Comparison of ENCODE assay signal across 8 mouse cellular contexts in the genomic region with DNA sequence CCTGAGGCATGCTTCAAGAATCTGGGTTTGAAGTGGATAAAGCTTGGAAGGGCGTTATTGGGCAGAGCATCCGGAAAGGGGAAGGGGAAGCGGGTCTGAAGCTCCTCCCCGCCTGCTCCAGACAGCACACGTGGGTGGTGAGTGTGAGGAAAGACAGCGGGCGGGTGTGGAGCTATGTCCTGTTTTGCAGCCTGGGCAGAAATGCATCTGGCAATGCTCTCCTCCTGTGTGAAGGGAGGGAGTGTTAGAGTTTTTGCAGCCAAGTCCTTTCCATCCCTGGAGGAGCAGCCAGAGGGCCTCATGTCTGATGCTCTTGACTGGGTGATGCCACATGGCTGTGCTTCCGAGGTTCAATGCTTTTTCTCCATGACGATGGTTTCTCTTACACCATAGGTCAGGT.
DNase-seq lines count a peak whose midpoint lies in the region; ATAC-seq lines count a peak whose summit lies in the region.

No protein-coding gene starts in this region.

- H3K9me3 ChIP-seq in liver, embryonic 12.5 days (replicated peaks) = no peaks in the 10 kb centered on the region
- H3K9me3 ChIP-seq in intestine, embryonic 14.5 days (ENCODE audit: control insufficient read depth, low read length) = no peaks in the 10 kb centered on the region
- no peaks in the 10 kb centered on the region for H3K9me3 ChIP-seq in midbrain, embryonic 14.5 days (ENCODE audit: control insufficient read depth, low read length)
- no peaks in the 10 kb centered on the region for H3K9me3 ChIP-seq in hindbrain, embryonic 12.5 days (replicated peaks)

- no peaks in the 10 kb centered on the region for H3K27me3 ChIP-seq in liver, embryonic 12.5 days (replicated peaks)
- H3K27me3 ChIP-seq in intestine, embryonic 14.5 days (replicated peaks; ENCODE audit: control insufficient read depth, insufficient read depth, low read length) = no peaks in the 10 kb centered on the region
- no peaks in the 10 kb centered on the region for H3K27me3 ChIP-seq in midbrain, embryonic 14.5 days (ENCODE audit: control insufficient read depth, insufficient read depth, low read length)
- H3K27me3 ChIP-seq in hindbrain, embryonic 12.5 days = no peaks in the 10 kb centered on the region

- H3K4me2 ChIP-seq in liver, embryonic 12.5 days = no peak overlapping the region
- no peak overlapping the region for H3K4me2 ChIP-seq in intestine, embryonic 14.5 days (ENCODE audit: low read length)
- no peak overlapping the region for H3K4me2 ChIP-seq in midbrain, embryonic 14.5 days (ENCODE audit: low read length)
- H3K4me2 ChIP-seq in hindbrain, embryonic 12.5 days (replicated peaks) = no peak overlapping the region

- no peak overlapping the region for H3K27ac ChIP-seq in liver, embryonic 12.5 days
- no peak overlapping the region for H3K27ac ChIP-seq in intestine, embryonic 14.5 days (ENCODE audit: low read depth)
- H3K27ac ChIP-seq in macrophage = peak overlapping the region; percentile 39
- H3K27ac ChIP-seq in midbrain, embryonic 14.5 days (replicated peaks; ENCODE audit: low read depth, low read length) = no peak overlapping the region
- H3K27ac ChIP-seq in hindbrain, embryonic 12.5 days = no peak overlapping the region

- no peaks in the 10 kb centered on the region for H3K4me1 ChIP-seq in liver, embryonic 12.5 days
- no peaks in the 10 kb centered on the region for H3K4me1 ChIP-seq in intestine, embryonic 14.5 days (replicated peaks; ENCODE audit: control insufficient read depth, insufficient read depth, low read length)
- H3K4me1 ChIP-seq in midbrain, embryonic 14.5 days (ENCODE audit: control insufficient read depth, insufficient read depth, low read length) = no peaks in the 10 kb centered on the region
- H3K4me1 ChIP-seq in hindbrain, embryonic 12.5 days = no peaks in the 10 kb centered on the region

- H3K9ac ChIP-seq in liver, embryonic 12.5 days = no peak overlapping the region
- no peak overlapping the region for H3K9ac ChIP-seq in intestine, embryonic 14.5 days (ENCODE audit: low read length)
- H3K9ac ChIP-seq in midbrain, embryonic 14.5 days (replicated peaks; ENCODE audit: low read length) = no peak overlapping the region
- H3K9ac ChIP-seq in hindbrain, embryonic 12.5 days = no peak overlapping the region

- H3K36me3 ChIP-seq in liver, embryonic 12.5 days = no peaks in the 10 kb centered on the region
- no peaks in the 10 kb centered on the region for H3K36me3 ChIP-seq in intestine, embryonic 14.5 days (ENCODE audit: control insufficient read depth, insufficient read depth, low read length)
- H3K36me3 ChIP-seq in macrophage (ENCODE audit: inconsistent target) = no peaks in the 10 kb centered on the region
- H3K36me3 ChIP-seq in midbrain, embryonic 14.5 days (ENCODE audit: control insufficient read depth, insufficient read depth, low read length) = no peaks in the 10 kb centered on the region
- no peaks in the 10 kb centered on the region for H3K36me3 ChIP-seq in hindbrain, embryonic 12.5 days

- no peak for ATAC-seq in liver, embryonic 12.5 days
- no peak; the same call in 1 of the 2 replicates for ATAC-seq in intestine, embryonic 14.5 days (replicated peaks; ENCODE audit: low FRiP score, low TSS enrichment, low read depth)
- no peak for ATAC-seq in midbrain, embryonic 14.5 days (ENCODE audit: low FRiP score, low TSS enrichment)
- no peak for ATAC-seq in hindbrain, embryonic 12.5 days (ENCODE audit: low FRiP score)

- no peaks in the 10 kb centered on the region for H3K79me2 ChIP-seq in macrophage (ENCODE audit: inconsistent target)

- 42% methylated on average over 9 of the region's 9 CpGs for WGBS in liver, embryonic 12.5 days (ENCODE audit: insufficient replicate concordance)
- 43% methylated on average over 9 of the region's 9 CpGs for WGBS in intestine, embryonic 14.5 days
- 19% methylated on average over 9 of the region's 9 CpGs for WGBS in macrophage (ENCODE audit: missing documents)
- WGBS in midbrain, embryonic 14.5 days = 82% methylated on average over 9 of the region's 9 CpGs
- 74% methylated on average over 9 of the region's 9 CpGs for WGBS in hindbrain, embryonic 12.5 days

- H3K4me3 ChIP-seq in liver, embryonic 12.5 days = no peak overlapping the region
- H3K4me3 ChIP-seq in intestine, embryonic 14.5 days (ENCODE audit: low read depth, low read length) = no peak overlapping the region
- H3K4me3 ChIP-seq in macrophage (ENCODE audit: inconsistent target) = no peak overlapping the region
- no peak overlapping the region for H3K4me3 ChIP-seq in midbrain, embryonic 14.5 days (replicated peaks; ENCODE audit: low read depth, low read length)
- no peak overlapping the region for H3K4me3 ChIP-seq in hindbrain, embryonic 12.5 days

- peak; percentile 27 for DNase-seq in liver
- peak; percentile 29 to 40 for DNase-seq in gastrocnemius, adult 8-10 months (ENCODE audit: low spot score in 2 of 2)
- DNase-seq in intestine, embryonic 14.5 days (ENCODE audit: low spot score) = peak; percentile 55
- no peak for DNase-seq in midbrain, embryonic 14.5 days
- no peak for DNase-seq in neural tube, embryonic 10.5 days (ENCODE audit: extremely low spot score, low spot score)

Comparison
In these comparisons a context has a peak if more than half of its experiments do, and no peak if none do; other contexts are left out.
1. DNase-seq: peak in liver (single experiment), gastrocnemius, adult 8-10 months (2 of 2) and intestine, embryonic 14.5 days (single experiment); none in midbrain, embryonic 14.5 days (single experiment) and neural tube, embryonic 10.5 days (single experiment).